Mouse (Mus musculus): ENCODE data around the gene Arhgap27.

- TF ChIP-seq POLR2A (IDR thresholded peaks at IDR 0.05; ENCODE audit: insufficient read depth, low read length) (no peak), CTCF (IDR thresholded peaks at IDR 0.05; ENCODE audit: low read depth, low read length) (no peak), EP300 (IDR thresholded peaks at IDR 0.05; ENCODE audit: insufficient read depth, low read depth, low read length) (no peak)
These were observed 42.3 kb upstream of the Arhgap27 start for GRCm38 (mm10) chr11:103405814-103406213.
